14 mouse cellular contexts compared by ENCODE assay signal in genomic region chr17:15024502-15025193, GRCm38 (mm10). TPM values are rescaled to one million over a fixed set of nuclear protein-coding genes. Genes with fewer than 3 reads are reported as not detected.
DNase-seq lines count a peak whose midpoint lies in the region; ATAC-seq and TF ChIP-seq lines count a peak whose summit lies in the region.
"Not testable (repeated sequence)": the region's sequence is repeated elsewhere in the genome, so short reads cannot be mapped to it uniquely, and the experiment has no call there.
"Had no signal": no experiment of that assay in that cellular context is flagged by ENCODE, and none has a peak within 500 bp of the region (broad histone marks: within the 10 kb centered on the region; RNA-seq: fewer than 3 reads in every experiment).

No protein-coding gene starts in this region.

- not testable (repeated sequence) for H3K4me2 ChIP-seq in embryonic facial prominence, embryonic 13.5 days; forebrain, postnatal 0 days (ENCODE audit: low read depth); hindbrain, embryonic 11.5 days (replicated peaks; ENCODE audit: low read depth, low read length); intestine, postnatal 0 days (replicated peaks; ENCODE audit: low read depth); liver, embryonic 12.5 days; neural tube, embryonic 12.5 days (replicated peaks)

- H3K9ac ChIP-seq in embryonic facial prominence, embryonic 13.5 days; forebrain, postnatal 0 days; hindbrain, embryonic 11.5 days (ENCODE audit: low read depth, low read length); intestine, postnatal 0 days (ENCODE audit: low read depth, low read length); liver, embryonic 12.5 days; neural tube, embryonic 12.5 days: not testable (repeated sequence)

- WGBS in embryonic facial prominence, embryonic 13.5 days, result no CpG with 5 or more reads among the region's 48 CpGs
- no CpG with 5 or more reads among the region's 48 CpGs for WGBS in forebrain, postnatal 0 days
- WGBS in hindbrain, embryonic 11.5 days, result no CpG with 5 or more reads among the region's 48 CpGs
- WGBS in intestine, postnatal 0 days, result no CpG with 5 or more reads among the region's 48 CpGs
- WGBS in liver, embryonic 12.5 days (ENCODE audit: insufficient replicate concordance), result no CpG with 5 or more reads among the region's 48 CpGs
- WGBS in neural tube, embryonic 12.5 days, result no CpG with 5 or more reads among the region's 48 CpGs

- not testable (repeated sequence) for DNase-seq in forebrain, postnatal 0 days; hindbrain, embryonic 11.5 days (ENCODE audit: low spot score)

- ATAC-seq in embryonic facial prominence, embryonic 13.5 days (ENCODE audit: insufficient number of reproducible peaks, insufficient read depth, low FRiP score, low TSS enrichment, low read depth), result peak; percentile 87
- peak; percentile 89 for ATAC-seq in forebrain, postnatal 0 days
- peak; percentile 93 for ATAC-seq in hindbrain, embryonic 11.5 days (ENCODE audit: low FRiP score)
- peak; percentile 28 for ATAC-seq in intestine, postnatal 0 days
- peak; percentile 54 for ATAC-seq in liver, embryonic 12.5 days
- ATAC-seq in megakaryocyte progenitor cell, adult 5-6 weeks (replicated peaks; ENCODE audit: poor library complexity), result peak; percentile 55
- ATAC-seq in neural tube, embryonic 12.5 days (ENCODE audit: low FRiP score, low read depth), result peak; percentile 87

- not testable (repeated sequence) for H3K27me3 ChIP-seq in embryonic facial prominence, embryonic 13.5 days; forebrain, postnatal 0 days (ENCODE audit: insufficient read depth, low read length); hindbrain, embryonic 11.5 days (ENCODE audit: control insufficient read depth, insufficient read depth, low read length); intestine, postnatal 0 days (replicated peaks; ENCODE audit: control insufficient read depth, insufficient read depth, low read length); liver, embryonic 12.5 days (replicated peaks); neural tube, embryonic 12.5 days (replicated peaks)

- H3K4me3 ChIP-seq in embryonic facial prominence, embryonic 13.5 days; forebrain, postnatal 0 days (ENCODE audit: low read depth, low read length); hindbrain, embryonic 11.5 days (ENCODE audit: low read depth, low read length); intestine, postnatal 0 days (ENCODE audit: low read depth, low read length); liver, embryonic 12.5 days; neural tube, embryonic 12.5 days: not testable (repeated sequence)

- H3K4me1 ChIP-seq in embryonic facial prominence, embryonic 13.5 days; forebrain, postnatal 0 days (ENCODE audit: insufficient read depth); hindbrain, embryonic 11.5 days (replicated peaks; ENCODE audit: control insufficient read depth, insufficient read depth, low read length); intestine, postnatal 0 days (replicated peaks; ENCODE audit: control insufficient read depth, insufficient read depth, low read length); liver, embryonic 12.5 days; neural tube, embryonic 12.5 days: not testable (repeated sequence)

- not testable (repeated sequence) for H3K9me3 ChIP-seq in embryonic facial prominence, embryonic 13.5 days; forebrain, postnatal 0 days (ENCODE audit: low read length); hindbrain, embryonic 11.5 days (ENCODE audit: control insufficient read depth, low read length); intestine, postnatal 0 days (ENCODE audit: control insufficient read depth); liver, embryonic 12.5 days (replicated peaks); neural tube, embryonic 12.5 days

- H3K36me3 ChIP-seq in embryonic facial prominence, embryonic 13.5 days; forebrain, postnatal 0 days (ENCODE audit: insufficient read depth); hindbrain, embryonic 11.5 days (ENCODE audit: control insufficient read depth, insufficient read depth, low read length); intestine, postnatal 0 days (ENCODE audit: control insufficient read depth, insufficient read depth); liver, embryonic 12.5 days; neural tube, embryonic 12.5 days: not testable (repeated sequence)

- H3K27ac ChIP-seq in embryonic facial prominence, embryonic 13.5 days; forebrain, postnatal 0 days (ENCODE audit: low read depth, low read length); hindbrain, embryonic 11.5 days (ENCODE audit: low read depth, low read length); intestine, postnatal 0 days (ENCODE audit: low read depth, low read length); liver, embryonic 12.5 days; neural tube, embryonic 12.5 days: not testable (repeated sequence)

- TF ChIP-seq CTCF in forebrain, postnatal 0 days (IDR thresholded peaks at IDR 0.05; ENCODE audit: low read depth); intestine, postnatal 0 days (IDR thresholded peaks at IDR 0.05; ENCODE audit: low read depth): not testable (repeated sequence)

RNA-seq across cellular contexts. Expression of gene Gm3435, which starts 14.7 kb away (rescaled TPM):
- polyA plus RNA-seq in embryonic facial prominence, embryonic 13.5 days (2015; fragmentation: Nextera tagmentation; extraction: Ambion mirVana), result 7.4 and 8.8 TPM in 2 replicates
- 4.4 and 5.8 TPM in 2 replicates for total RNA-seq in forebrain, postnatal 0 days (2014; rRNA removed)
- 8.4 and 10.3 TPM in 2 replicates for polyA plus RNA-seq in forebrain, postnatal 0 days (2015; fragmentation: Nextera tagmentation; extraction: Ambion mirVana)
- polyA plus RNA-seq in hindbrain, embryonic 11.5 days (2014; fragmentation: Nextera tagmentation; extraction: Ambion mirVana), result 8.0 and 10.3 TPM in 2 replicates
- 3.6 and 5.8 TPM in 2 replicates for polyA plus RNA-seq in intestine, postnatal 0 days (2015; fragmentation: Nextera tagmentation; extraction: Ambion mirVana)
- polyA plus RNA-seq in liver, embryonic 12.5 days (2016; fragmentation: Nextera tagmentation; extraction: Ambion mirVana), result 4.2 and 4.9 TPM in 2 replicates
- total RNA-seq in megakaryocyte progenitor cell, adult 5-6 weeks (2015), result 3.9 and 4.3 TPM in 2 replicates
- total RNA-seq in megakaryocyte progenitor cell, adult 5-6 weeks (2017), result 2.0 and 2.9 TPM in 2 replicates
- polyA plus RNA-seq in neural tube, embryonic 12.5 days (2016; fragmentation: Nextera tagmentation; extraction: Ambion mirVana), result 9.2 and 11.8 TPM in 2 replicates

RNA-seq across cellular contexts. Expression of gene Ermard, which starts 16.4 kb away (rescaled TPM):
- polyA plus RNA-seq in embryonic facial prominence, embryonic 13.5 days (2015; fragmentation: Nextera tagmentation; extraction: Ambion mirVana), result 88.0 and 91.3 TPM in 2 replicates
- 37.5 and 39.8 TPM in 2 replicates for total RNA-seq in forebrain, postnatal 0 days (2014; rRNA removed)
- 30.5 and 48.3 TPM in 2 replicates for polyA plus RNA-seq in forebrain, postnatal 0 days (2015; fragmentation: Nextera tagmentation; extraction: Ambion mirVana)
- polyA plus RNA-seq in hindbrain, embryonic 11.5 days (2014; fragmentation: Nextera tagmentation; extraction: Ambion mirVana), result 71.4 and 92.2 TPM in 2 replicates
- polyA plus RNA-seq in intestine, postnatal 0 days (2015; fragmentation: Nextera tagmentation; extraction: Ambion mirVana), result 27.4 and 30.9 TPM in 2 replicates
- 48.1 and 48.2 TPM in 2 replicates for polyA plus RNA-seq in liver, embryonic 12.5 days (2016; fragmentation: Nextera tagmentation; extraction: Ambion mirVana)
- 57.6 and 71.7 TPM in 2 replicates for total RNA-seq in megakaryocyte progenitor cell, adult 5-6 weeks (2015)
- total RNA-seq in megakaryocyte progenitor cell, adult 5-6 weeks (2017), result 24.2 and 39.0 TPM in 2 replicates
- polyA plus RNA-seq in neural tube, embryonic 12.5 days (2016; fragmentation: Nextera tagmentation; extraction: Ambion mirVana), result 99.1 and 107 TPM in 2 replicates

RNA-seq across cellular contexts. Expression of gene Tcte3, which starts 16.6 kb away (rescaled TPM):
- not detected in 2 replicates for polyA plus RNA-seq in embryonic facial prominence, embryonic 13.5 days (2015; fragmentation: Nextera tagmentation; extraction: Ambion mirVana)
- total RNA-seq in forebrain, postnatal 0 days (2014; rRNA removed), result not detected in 2 replicates
- 1.2 TPM in 1 of 2 replicates, not detected in the other for polyA plus RNA-seq in forebrain, postnatal 0 days (2015; fragmentation: Nextera tagmentation; extraction: Ambion mirVana)
- not detected in 2 replicates for polyA plus RNA-seq in hindbrain, embryonic 11.5 days (2014; fragmentation: Nextera tagmentation; extraction: Ambion mirVana)
- polyA plus RNA-seq in intestine, postnatal 0 days (2015; fragmentation: Nextera tagmentation; extraction: Ambion mirVana), result 3.2 and 3.4 TPM in 2 replicates
- 3.1 and 3.5 TPM in 2 replicates for polyA plus RNA-seq in liver, embryonic 12.5 days (2016; fragmentation: Nextera tagmentation; extraction: Ambion mirVana)
- 1.0 and 1.9 TPM in 2 replicates for total RNA-seq in megakaryocyte progenitor cell, adult 5-6 weeks (2015)
- total RNA-seq in megakaryocyte progenitor cell, adult 5-6 weeks (2017), result 0.33 TPM in 1 of 2 replicates, not detected in the other
- polyA plus RNA-seq in neural tube, embryonic 12.5 days (2016; fragmentation: Nextera tagmentation; extraction: Ambion mirVana), result not detected in 2 replicates
- total RNA-seq: gastrocnemius, postnatal 36 days; heart, postnatal 25 days had no signal
- polyA plus RNA-seq: small intestine, adult 2 months had no signal

RNA-seq across cellular contexts. Expression of gene Gm3448, which starts 16.7 kb away (rescaled TPM):
- 3.7 and 5.4 TPM in 2 replicates for polyA plus RNA-seq in embryonic facial prominence, embryonic 13.5 days (2015; fragmentation: Nextera tagmentation; extraction: Ambion mirVana)
- 6.2 TPM in 2 replicates for total RNA-seq in forebrain, postnatal 0 days (2014; rRNA removed)
- polyA plus RNA-seq in forebrain, postnatal 0 days (2015; fragmentation: Nextera tagmentation; extraction: Ambion mirVana), result 1.9 and 2.2 TPM in 2 replicates
- 2.9 and 6.0 TPM in 2 replicates for polyA plus RNA-seq in hindbrain, embryonic 11.5 days (2014; fragmentation: Nextera tagmentation; extraction: Ambion mirVana)
- 2.7 and 4.4 TPM in 2 replicates for polyA plus RNA-seq in intestine, postnatal 0 days (2015; fragmentation: Nextera tagmentation; extraction: Ambion mirVana)
- polyA plus RNA-seq in liver, embryonic 12.5 days (2016; fragmentation: Nextera tagmentation; extraction: Ambion mirVana), result 4.1 and 5.0 TPM in 2 replicates
- 10.1 and 11.6 TPM in 2 replicates for total RNA-seq in megakaryocyte progenitor cell, adult 5-6 weeks (2015)
- total RNA-seq in megakaryocyte progenitor cell, adult 5-6 weeks (2017), result 15.4 and 16.3 TPM in 2 replicates
- polyA plus RNA-seq in neural tube, embryonic 12.5 days (2016; fragmentation: Nextera tagmentation; extraction: Ambion mirVana), result 3.9 and 4.0 TPM in 2 replicates

RNA-seq across cellular contexts. Expression of gene Gm3417, which starts 46.1 kb away (rescaled TPM):
- not detected in 2 replicates for polyA plus RNA-seq in embryonic facial prominence, embryonic 13.5 days (2015; fragmentation: Nextera tagmentation; extraction: Ambion mirVana)
- total RNA-seq in forebrain, postnatal 0 days (2014; rRNA removed), result not detected in 2 replicates
- 2.9 and 4.0 TPM in 2 replicates for polyA plus RNA-seq in forebrain, postnatal 0 days (2015; fragmentation: Nextera tagmentation; extraction: Ambion mirVana)
- 0.54 and 1.2 TPM in 2 replicates for polyA plus RNA-seq in hindbrain, embryonic 11.5 days (2014; fragmentation: Nextera tagmentation; extraction: Ambion mirVana)
- polyA plus RNA-seq in intestine, postnatal 0 days (2015; fragmentation: Nextera tagmentation; extraction: Ambion mirVana), result 0.65 and 3.1 TPM in 2 replicates
- polyA plus RNA-seq in liver, embryonic 12.5 days (2016; fragmentation: Nextera tagmentation; extraction: Ambion mirVana), result 0.97 and 2.9 TPM in 2 replicates
- 0.24 and 0.52 TPM in 2 replicates for total RNA-seq in megakaryocyte progenitor cell, adult 5-6 weeks (2015)
- 1.1 TPM in 1 of 2 replicates, not detected in the other for total RNA-seq in megakaryocyte progenitor cell, adult 5-6 weeks (2017)
- polyA plus RNA-seq in neural tube, embryonic 12.5 days (2016; fragmentation: Nextera tagmentation; extraction: Ambion mirVana), result 1.2 and 1.7 TPM in 2 replicates
- total RNA-seq: adrenal gland, adult 18-20 months; gastrocnemius, postnatal 36 days; heart, postnatal 25 days; left cerebral cortex, postnatal 14 days had no signal
- polyA plus RNA-seq: brain, embryonic 14.5 days; frontal cortex, adult 2 months; small intestine, adult 2 months had no signal

Comparison
In these comparisons a context has a peak if more than half of its experiments do, and no peak if none do; other contexts are left out.
1. ATAC-seq: peak in every context shown above with its lines; median percentile 93 in hindbrain, embryonic 11.5 days; 89 in forebrain, postnatal 0 days; 87 in embryonic facial prominence, embryonic 13.5 days; 87 in neural tube, embryonic 12.5 days; 55 in megakaryocyte progenitor cell, adult 5-6 weeks; 54 in liver, embryonic 12.5 days; 28 in intestine, postnatal 0 days.